Mouse (Mus musculus) frontal cortex, postnatal 14 days (tissue): ENCODE measurements around the gene Ube2dnl2.

Experiments
- DNase-seq, 2 experiments: peaks; one replicate each; pipeline ENCODE4 v3.0.0; 2022; ENCODE audit warnings: low spot score in 2 of 2

Gene Ube2dnl2

DNA sequence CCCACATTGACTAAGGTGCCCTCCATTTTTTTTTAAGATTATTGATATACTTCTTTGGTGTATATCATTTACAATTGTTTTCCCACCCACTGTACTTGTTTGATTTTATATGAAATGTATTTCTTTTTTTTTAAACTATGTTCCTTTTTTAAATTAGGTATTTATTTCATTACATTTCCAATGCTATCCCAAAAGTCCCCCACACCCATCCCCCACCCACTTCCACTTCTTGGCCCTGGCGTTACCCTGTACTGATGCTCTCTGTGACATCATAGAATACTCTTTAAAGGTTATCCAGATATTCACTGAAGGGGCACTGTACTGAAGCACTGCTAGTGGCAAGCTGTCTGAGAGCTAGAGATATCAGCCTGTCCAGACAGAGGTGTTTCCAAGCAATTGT lies at the start of gene Ube2dnl2:
TSS of gene Ube2dnl2 (plus strand) at position 301 of the 400 bp plus-strand sequence.
- DNase-seq, result no peak

DNA sequence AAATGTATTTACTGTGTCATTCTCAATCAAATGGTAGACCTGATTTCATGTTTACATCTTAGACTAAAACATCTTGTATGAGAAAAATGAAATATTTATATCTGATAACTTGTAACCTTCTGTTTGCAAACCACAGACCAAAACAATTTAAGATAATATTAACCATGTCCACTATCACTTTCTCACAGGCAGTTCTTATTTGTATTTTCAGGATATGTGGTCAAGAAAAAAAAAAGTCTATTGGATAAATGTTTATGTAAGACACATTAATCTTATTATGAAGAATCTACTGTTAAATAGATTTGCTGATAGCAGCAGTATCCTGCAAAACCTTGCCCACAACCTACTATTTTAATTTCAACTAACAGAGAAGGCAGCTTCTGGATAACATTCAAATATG lies 11.9 kb upstream of the Ube2dnl2 start:
- no peak for DNase-seq

DNA sequence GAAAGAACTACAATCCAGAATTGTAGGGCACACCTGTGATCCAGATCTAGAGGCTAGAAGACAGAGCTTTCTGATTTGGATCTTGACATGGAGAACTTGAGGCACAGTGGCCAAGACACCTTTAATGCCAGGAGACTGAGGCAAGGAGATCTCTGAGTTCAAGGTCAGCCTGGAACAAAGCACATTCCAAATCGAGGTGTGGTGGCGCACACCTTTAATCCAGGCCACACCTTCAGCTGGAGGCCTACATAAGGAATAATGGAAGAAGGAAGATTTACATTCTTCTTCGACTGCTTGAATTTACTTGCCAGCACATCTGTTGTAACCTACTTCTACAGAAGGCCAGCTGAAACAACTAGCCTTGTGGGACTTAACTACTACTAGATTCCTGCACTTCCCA lies 9.9 kb upstream of the Ube2dnl2 start:
- no peak for DNase-seq

- no peak for DNase-seq
These were observed 4.0 kb upstream of the Ube2dnl2 start for GRCm38 (mm10) chrX:114903391-114903790.

- DNase-seq, result no peak
These were observed 2.7 kb upstream of the Ube2dnl2 start, which contains the start of gene Ube2dnl1 for GRCm38 (mm10) chrX:114904712-114905111. Gene Ube2dnl1 (plus strand): TSS chrX:114905012.

GRCm38 (mm10) chrX:114955066-114955465 lies 47.7 kb downstream of the Ube2dnl2 start:
- no peak for DNase-seq
